Mouse (Mus musculus): Measurements from ENCODE around the gene Camp.

DNA sequence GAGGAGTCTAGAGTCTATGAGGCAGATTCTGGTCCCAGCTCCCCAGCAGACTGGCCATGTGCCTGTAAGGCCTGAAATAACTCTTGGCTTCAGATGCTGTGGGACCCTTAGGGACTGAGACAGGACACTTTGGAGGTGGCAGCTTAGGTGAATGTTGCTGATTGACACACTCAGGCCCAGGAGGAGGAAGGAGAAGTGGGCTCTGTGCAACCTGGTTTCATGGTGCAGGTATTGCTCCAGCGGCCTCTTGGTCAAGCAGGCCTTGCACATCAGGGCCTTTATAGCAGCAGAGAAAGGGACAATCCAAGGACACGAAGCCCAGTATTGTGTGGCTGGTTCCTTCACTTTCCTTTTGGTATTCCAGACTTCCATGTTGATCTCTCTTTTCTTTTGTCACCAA, 4.9 kb upstream of the Camp start:
- no peak for TF ChIP-seq CTCF (IDR thresholded peaks at IDR 0.05; ENCODE audit: borderline replicate concordance, extremely low read depth, insufficient read depth, insufficient read length)
- no peak for TF ChIP-seq POLR2A (IDR thresholded peaks at IDR 0.05; ENCODE audit: borderline replicate concordance, extremely low read depth, insufficient read depth, insufficient read length, poor library complexity, severe bottlenecking)
